Mouse (Mus musculus) regulatory T cell (primary cell): ENCODE measurements around the gene Mgat4c.

Experiments used
- in situ Hi-C: fragments of 300-600 bp; cut with MboI, MseI; formaldehyde crosslinking; loops from one replicate; pipeline ENCODE4 v1.15.1; 2025; ENCODE audit warnings: high pct_unique_total_duplicates

Mgat4c gene

GRCm38 (mm10) chr10:101681437-101681912, at the start of gene Mgat4c:
Mgat4c (plus strand) TSS chr10:101681487.
- in situ Hi-C loops: no loop called here

- in situ Hi-C loops: no loop called here
Observed at GRCm38 (mm10) chr10:101635266-101635665, 46.0 kb upstream of the Mgat4c start.

- in situ Hi-C loops: no loop called here
Observed at GRCm38 (mm10) chr10:101641048-101641447, 40.2 kb upstream of the Mgat4c start.

GRCm38 (mm10) chr10:101681914-101682313, 627 bp downstream of the Mgat4c start:
- in situ Hi-C loops: no loop called here

- in situ Hi-C loops: no loop called here
Observed at GRCm38 (mm10) chr10:101761828-101762227, 80.5 kb downstream of the Mgat4c start.

- in situ Hi-C loops: no loop called here
Observed at GRCm38 (mm10) chr10:101770688-101771087, 89.4 kb downstream of the Mgat4c start.

GRCm38 (mm10) chr10:101771157-101771556, 89.9 kb downstream of the Mgat4c start:
- in situ Hi-C loops: no loop called here

GRCm38 (mm10) chr10:101783161-101783744, 102.0 kb downstream of the Mgat4c start:
- in situ Hi-C loops: no loop called here

- in situ Hi-C loops: no loop called here
Observed at GRCm38 (mm10) chr10:101795507-101795906, 114.2 kb downstream of the Mgat4c start.

- in situ Hi-C loops: no loop called here
Observed at GRCm38 (mm10) chr10:101798831-101799474, 117.7 kb downstream of the Mgat4c start.

GRCm38 (mm10) chr10:101808768-101809167, 127.5 kb downstream of the Mgat4c start:
- in situ Hi-C loops: no loop called here

GRCm38 (mm10) chr10:101816902-101817301, 135.6 kb downstream of the Mgat4c start:
- in situ Hi-C loops: no loop called here

GRCm38 (mm10) chr10:101827944-101828343, 146.7 kb downstream of the Mgat4c start:
- in situ Hi-C loops: no loop called here

- in situ Hi-C loops: no loop called here
Observed at GRCm38 (mm10) chr10:101856115-101856514, 174.8 kb downstream of the Mgat4c start.

- in situ Hi-C loops: no loop called here
Observed at GRCm38 (mm10) chr10:101889866-101890265, 208.6 kb downstream of the Mgat4c start.

GRCm38 (mm10) chr10:101917328-101917814, 236.1 kb downstream of the Mgat4c start:
- in situ Hi-C loops: no loop called here

- in situ Hi-C loops: no loop called here
Observed at GRCm38 (mm10) chr10:101997612-101998011, 316.3 kb downstream of the Mgat4c start.

GRCm38 (mm10) chr10:102042513-102042912, 361.2 kb downstream of the Mgat4c start:
- in situ Hi-C loops: no loop called here

- in situ Hi-C loops: no loop called here
Observed at GRCm38 (mm10) chr10:102056218-102056617, 374.9 kb downstream of the Mgat4c start.

GRCm38 (mm10) chr10:102056975-102057565, 375.8 kb downstream of the Mgat4c start:
- in situ Hi-C loops: no loop called here

- in situ Hi-C loops: no loop called here
Observed at GRCm38 (mm10) chr10:102074541-102075398, 393.5 kb downstream of the Mgat4c start.

- in situ Hi-C loops: no loop called here
Observed at GRCm38 (mm10) chr10:102123153-102123552, 441.9 kb downstream of the Mgat4c start.
